Mouse (Mus musculus): ENCODE measurements around the gene Ipcef1. TPM values are rescaled to one million over a fixed set of nuclear protein-coding genes. Genes with fewer than 3 reads are reported as not detected.

Gene Ipcef1
- polyA plus RNA-seq, 1 experiment from 2014 or later: 0.74 TPM

DNA sequence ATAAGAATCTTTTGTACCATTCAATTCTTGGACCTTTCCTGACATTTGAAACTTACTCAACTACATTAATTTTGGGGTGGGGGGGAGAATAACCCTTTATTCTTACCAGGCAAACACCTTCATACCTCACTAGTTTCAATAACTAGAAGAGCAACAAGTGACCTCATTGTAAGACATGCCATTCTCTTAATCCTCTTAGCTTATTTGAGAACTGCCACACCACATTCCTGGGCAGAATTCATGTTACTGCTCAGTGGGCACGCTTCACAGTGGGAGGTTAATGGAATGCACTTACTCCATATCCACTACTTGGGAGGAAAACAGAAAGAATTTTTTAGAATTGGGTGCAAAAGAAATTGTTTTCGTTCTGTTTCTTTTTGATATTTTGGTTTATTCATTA is 203.4 kb downstream of the Ipcef1 start:
- Histone ChIP-seq H3K4me2 (ENCODE audit: low read depth, low read length) (no peak overlapping the region), H3K27me3 (ENCODE audit: control insufficient read depth, insufficient read depth, low read length) (no peaks in the 10 kb centered on the region), H3K9ac (ENCODE audit: low read length) (no peak overlapping the region), H3K9me3 (replicated peaks; ENCODE audit: control insufficient read depth, low read length) (no peaks in the 10 kb centered on the region), H3K4me3 (ENCODE audit: low read length) (no peak overlapping the region), H3K4me1 (ENCODE audit: control insufficient read depth, insufficient read depth, low read length) (no peaks in the 10 kb centered on the region), H3K36me3 (ENCODE audit: control insufficient read depth, insufficient read depth) (no peaks in the 10 kb centered on the region), H3K27ac (ENCODE audit: low read length) (no peak overlapping the region)
- ATAC-seq (replicated peaks; ENCODE audit: extremely low read depth, insufficient read depth, low FRiP score): no peak
- WGBS: 66% methylated on average over 2 of the region's 2 CpGs

GRCm38 (mm10) chr10:6848162-6848754 is 204.0 kb downstream of the Ipcef1 start:
- H3K4me1 ChIP-seq (ENCODE audit: control insufficient read depth, insufficient read depth, low read length): no peaks in the 10 kb centered on the region
- no peak for ATAC-seq (replicated peaks; ENCODE audit: extremely low read depth, insufficient read depth, low FRiP score)
- WGBS: 45% methylated on average over 7 of the region's 7 CpGs
- no peak overlapping the region for H3K27ac ChIP-seq (ENCODE audit: low read length)
- no peaks in the 10 kb centered on the region for H3K9me3 ChIP-seq (replicated peaks; ENCODE audit: control insufficient read depth, low read length)
- H3K4me3 ChIP-seq (ENCODE audit: low read length): no peak overlapping the region
- H3K27me3 ChIP-seq (ENCODE audit: control insufficient read depth, insufficient read depth, low read length): no peaks in the 10 kb centered on the region
- H3K36me3 ChIP-seq (ENCODE audit: control insufficient read depth, insufficient read depth): no peaks in the 10 kb centered on the region
- no peak overlapping the region for H3K9ac ChIP-seq (ENCODE audit: low read length)
- no peak overlapping the region for H3K4me2 ChIP-seq (ENCODE audit: low read depth, low read length)

- H3K9ac ChIP-seq (ENCODE audit: low read length): no peak overlapping the region
- H3K4me3 ChIP-seq (ENCODE audit: low read length): no peak overlapping the region
- H3K27ac ChIP-seq (ENCODE audit: low read length): no peak overlapping the region
- ATAC-seq (replicated peaks; ENCODE audit: extremely low read depth, insufficient read depth, low FRiP score): no peak
- no peaks in the 10 kb centered on the region for H3K4me1 ChIP-seq (ENCODE audit: control insufficient read depth, insufficient read depth, low read length)
- H3K9me3 ChIP-seq (replicated peaks; ENCODE audit: control insufficient read depth, low read length): no peaks in the 10 kb centered on the region
- no peaks in the 10 kb centered on the region for H3K36me3 ChIP-seq (ENCODE audit: control insufficient read depth, insufficient read depth)
- H3K27me3 ChIP-seq (ENCODE audit: control insufficient read depth, insufficient read depth, low read length): no peaks in the 10 kb centered on the region
- H3K4me2 ChIP-seq (ENCODE audit: low read depth, low read length): no peak overlapping the region
- 64% methylated on average over 1 of the region's 1 CpGs for WGBS
Measured at GRCm38 (mm10) chr10:6846283-6846682, 206.0 kb downstream of the Ipcef1 start.

GRCm38 (mm10) chr10:6842225-6842624 is 210.1 kb downstream of the Ipcef1 start:
- H3K36me3 ChIP-seq (ENCODE audit: control insufficient read depth, insufficient read depth): no peaks in the 10 kb centered on the region
- no peak overlapping the region for H3K4me2 ChIP-seq (ENCODE audit: low read depth, low read length)
- H3K4me3 ChIP-seq (ENCODE audit: low read length): no peak overlapping the region
- no peaks in the 10 kb centered on the region for H3K4me1 ChIP-seq (ENCODE audit: control insufficient read depth, insufficient read depth, low read length)
- no peak for ATAC-seq (replicated peaks; ENCODE audit: extremely low read depth, insufficient read depth, low FRiP score)
- H3K27me3 ChIP-seq (ENCODE audit: control insufficient read depth, insufficient read depth, low read length): no peaks in the 10 kb centered on the region
- no peak overlapping the region for H3K9ac ChIP-seq (ENCODE audit: low read length)
- WGBS: 45% methylated on average over 1 of the region's 1 CpGs
- no peak overlapping the region for H3K27ac ChIP-seq (ENCODE audit: low read length)
- H3K9me3 ChIP-seq (replicated peaks; ENCODE audit: control insufficient read depth, low read length): no peaks in the 10 kb centered on the region

Other genes with a start within 250 kb of the Ipcef1 start
- gene Cnksr3, start 159.8 kb upstream of the Ipcef1 start, polyA plus RNA-seq (2015; fragmentation: Nextera tagmentation; extraction: Ambion mirVana): 8.4 and 9.3 TPM in 2 replicates